Mouse (Mus musculus): ENCODE measurements at regions not wholly inside any gene's neighbourhood (a gene's known extent, or its start where the extent isn't known, plus 50 kb on each side); places are given as distances from the start of the nearest gene placed in this dataset.

DNA sequence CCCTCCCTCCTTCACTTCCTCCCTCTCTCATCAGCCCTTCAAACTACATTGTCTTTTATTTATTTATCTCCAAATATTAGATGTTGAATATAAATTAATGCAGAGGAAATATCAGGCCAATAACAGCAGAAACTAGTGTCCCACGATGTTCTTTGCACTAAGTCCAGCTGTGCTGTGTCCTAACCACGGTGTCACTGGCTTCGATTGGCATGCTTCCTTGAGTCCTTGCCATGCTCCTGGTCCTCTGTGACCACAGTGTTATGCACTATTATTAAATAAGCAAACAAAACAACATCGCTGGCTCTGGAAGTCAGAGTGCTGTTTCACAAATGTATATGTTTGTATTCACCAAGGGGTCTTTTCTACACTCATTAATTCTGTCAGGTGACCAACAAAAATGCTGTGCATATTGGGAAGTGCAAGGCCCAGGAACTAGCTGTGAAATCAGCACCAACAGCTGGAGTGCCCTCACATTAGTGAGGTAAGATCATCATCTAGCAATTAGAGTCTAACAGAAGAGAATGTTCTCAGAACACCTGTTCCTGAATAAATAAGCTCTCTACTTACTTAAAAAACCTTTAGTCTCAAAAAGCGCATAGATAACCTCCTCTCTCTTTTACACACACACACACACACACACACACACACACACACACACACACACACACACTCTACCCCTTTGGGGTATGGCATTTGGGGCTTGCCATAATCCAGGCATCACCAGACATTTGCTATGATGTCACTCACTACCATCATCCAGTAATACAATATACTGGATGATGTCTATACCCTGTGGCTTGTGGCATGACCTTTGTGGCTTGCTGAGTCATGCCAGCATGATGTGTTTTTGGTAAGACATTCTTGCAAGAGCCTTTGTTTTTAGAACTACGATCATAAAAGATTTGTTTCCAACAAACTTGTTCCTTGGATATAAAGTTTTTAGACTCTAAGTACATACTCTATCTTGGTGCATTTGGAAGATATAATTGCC is 81.9 kb upstream of the Rgs2 start:
- DNase-seq (ENCODE audit: inconsistent ontology term) = peak; percentile 72

DNA sequence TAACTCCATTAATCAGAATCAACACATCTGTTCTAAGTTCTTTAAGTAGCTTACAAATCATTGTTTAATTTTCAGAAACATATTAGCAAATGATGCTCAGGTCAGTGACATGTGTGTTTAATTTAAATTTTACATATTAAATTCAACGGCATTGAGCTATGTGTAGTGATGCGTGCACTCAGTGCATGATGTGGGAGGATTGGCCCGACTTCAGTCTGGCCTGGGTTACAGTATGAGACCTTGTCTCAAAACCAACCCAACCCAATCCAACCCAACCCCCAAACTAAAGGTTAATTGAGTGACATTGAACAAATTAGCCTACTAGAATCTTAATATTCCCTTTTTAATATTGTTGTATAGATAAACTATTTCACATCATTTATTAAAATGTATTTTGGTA is 75.0 kb upstream of the Rgs2 start:
- no peak for DNase-seq (ENCODE audit: inconsistent ontology term)

DNA sequence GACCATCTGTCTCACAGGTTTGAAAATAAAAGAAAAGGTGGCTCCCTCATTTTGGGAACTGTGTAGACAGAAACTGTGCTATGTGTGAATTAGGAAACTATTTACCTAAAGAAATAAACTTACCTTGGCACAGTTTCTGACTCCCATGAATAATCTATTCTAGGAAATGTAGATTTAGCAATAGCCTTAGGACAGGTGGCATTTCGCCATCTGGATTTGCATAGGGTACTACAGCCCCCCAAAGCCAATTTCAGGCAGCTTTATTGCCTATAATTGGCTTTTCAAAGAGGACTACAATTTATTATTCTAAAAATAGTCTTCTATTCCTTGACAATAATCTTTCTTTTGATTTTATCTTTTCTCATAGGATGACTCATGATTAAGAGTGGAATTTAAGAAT is 74.5 kb upstream of the Rgs2 start:
- DNase-seq (ENCODE audit: inconsistent ontology term) = no peak

DNA sequence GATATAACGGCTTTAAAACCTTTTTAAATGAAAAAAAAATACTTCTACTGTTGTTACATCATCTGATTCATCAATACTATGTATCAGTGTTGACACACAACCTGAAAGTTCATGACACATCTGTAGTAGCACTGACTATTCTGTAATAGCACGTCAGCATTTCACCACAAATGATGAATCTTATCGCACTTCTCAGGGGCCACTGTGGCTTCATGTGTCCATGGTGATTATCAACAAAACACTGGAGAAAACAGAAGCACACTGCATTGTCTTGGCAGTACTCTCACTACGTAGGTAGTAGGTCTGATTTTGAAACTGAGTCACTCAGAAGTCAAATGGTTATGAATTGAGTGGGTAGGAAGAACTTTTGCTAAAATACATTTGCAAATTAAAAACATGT is 72.0 kb upstream of the Rgs2 start:
- no peak for DNase-seq (ENCODE audit: inconsistent ontology term)

DNA sequence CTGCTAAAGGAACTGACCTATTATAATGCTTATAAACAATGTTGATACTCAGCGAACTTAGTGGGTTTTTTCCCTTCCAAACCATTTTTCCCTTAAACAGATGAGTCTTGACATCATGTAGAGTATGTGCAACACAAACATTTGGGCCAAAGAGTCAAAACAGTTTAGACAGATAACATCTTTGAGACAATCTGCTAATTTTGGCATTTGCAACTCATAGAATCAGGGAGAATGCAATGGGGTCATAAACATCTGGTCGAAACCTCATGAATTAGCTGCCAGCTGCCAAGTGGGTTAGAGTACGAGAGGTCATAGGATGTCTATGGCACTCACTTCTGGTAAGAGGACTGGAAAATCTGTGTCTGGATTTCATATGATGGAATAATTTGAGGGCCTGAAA is 57.3 kb upstream of the Rgs2 start:
- no peak for DNase-seq (ENCODE audit: inconsistent ontology term)

DNA sequence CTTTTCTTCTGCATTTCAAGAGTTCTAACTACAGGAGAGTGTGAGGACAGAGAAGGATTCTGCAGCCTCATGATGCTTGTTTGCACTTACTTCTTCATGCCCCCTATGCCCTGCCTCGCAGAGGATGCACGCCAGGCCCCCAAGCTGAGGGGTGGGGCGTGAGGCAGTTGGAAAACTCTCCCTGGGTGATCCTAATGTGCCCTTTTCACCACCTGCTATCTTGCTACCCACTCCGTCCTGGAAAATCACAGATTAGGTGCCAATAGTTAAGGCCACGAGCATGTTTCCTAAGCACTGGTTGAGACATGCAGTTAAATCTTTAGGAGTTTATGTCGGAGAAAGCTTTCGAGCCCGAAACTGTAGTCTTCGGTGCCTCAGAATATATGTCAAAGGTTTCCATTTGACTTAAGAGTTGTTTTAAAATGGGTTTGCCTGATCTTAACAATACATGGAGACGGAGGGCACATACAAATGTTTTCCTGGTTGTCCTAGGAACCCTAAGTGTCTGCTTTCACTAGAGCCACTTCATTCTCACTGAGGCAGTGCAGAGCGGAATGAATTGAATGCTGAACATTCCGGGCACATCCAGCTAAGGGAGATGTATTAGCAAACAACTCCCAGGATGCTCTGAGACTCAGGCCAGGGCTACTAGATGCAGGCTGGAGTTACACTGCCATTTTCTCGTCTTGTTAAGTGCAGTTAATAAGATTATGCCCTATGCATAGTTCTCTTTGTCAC is 51.7 kb upstream of the Rgs2 start:
- DNase-seq (ENCODE audit: inconsistent ontology term) = no peak

Measured in Muller cell, postnatal 12 days (primary cell).